Mouse (Mus musculus): ENCODE results near the gene Acad8. TPM values are rescaled to one million over a fixed set of nuclear protein-coding genes. Genes with fewer than 3 reads are reported as not detected.

The Acad8 gene
- total and polyA plus RNA-seq, 3 experiments: 32.0 to 56.3 (median 51.6) TPM

GRCm38 (mm10) chr9:27006866-27007265, 7.5 kb upstream of the Acad8 start:
- Histone ChIP-seq H3K79me2 (replicated peaks; ENCODE audit: control insufficient read depth, insufficient read depth, low read length) (no peaks in the 10 kb centered on the region), H3K4me3 (no peak overlapping the region), H3K27ac (no peak overlapping the region), H3K4me1 (ENCODE audit: control insufficient read depth, insufficient read depth, low read length) (no peaks in the 10 kb centered on the region), H3K36me3 (ENCODE audit: control insufficient read depth, insufficient read depth, low read length) (no peaks in the 10 kb centered on the region), H3K27me3 (ENCODE audit: control insufficient read depth, insufficient read depth, low read length) (no peaks in the 10 kb centered on the region), H3K9ac (ENCODE audit: low read depth, low read length) (no peak overlapping the region)
- intact Hi-C loops (cut with DNase I): no loop called here
- TF ChIP-seq POLR2A (IDR thresholded peaks at IDR 0.05; ENCODE audit: insufficient read depth, low read depth, low read length) (no peak), CTCF (IDR thresholded peaks at IDR 0.05) (0 out of 2 replicates have a peak, but pooled peaks have one; percentile 13)
- DNase-seq: no peak
- 92% methylated on average over 5 of the region's 5 CpGs for WGBS

GRCm38 (mm10) chr9:27005933-27006332, 6.6 kb upstream of the Acad8 start:
- no peak for DNase-seq
- Histone ChIP-seq H3K4me3 (no peak overlapping the region), H3K79me2 (replicated peaks; ENCODE audit: control insufficient read depth, insufficient read depth, low read length) (no peaks in the 10 kb centered on the region), H3K27ac (no peak overlapping the region), H3K4me1 (ENCODE audit: control insufficient read depth, insufficient read depth, low read length) (no peaks in the 10 kb centered on the region), H3K27me3 (ENCODE audit: control insufficient read depth, insufficient read depth, low read length) (no peaks in the 10 kb centered on the region), H3K9ac (ENCODE audit: low read depth, low read length) (no peak overlapping the region), H3K36me3 (ENCODE audit: control insufficient read depth, insufficient read depth, low read length) (no peaks in the 10 kb centered on the region)
- WGBS: 100% methylated on average over 1 of the region's 1 CpGs
- intact Hi-C loops (cut with DNase I): no loop called here
- TF ChIP-seq POLR2A (IDR thresholded peaks at IDR 0.05; ENCODE audit: insufficient read depth, low read depth, low read length): no peak
- TF ChIP-seq CTCF (IDR thresholded peaks at IDR 0.05): no peak
- no peak for TF ChIP-seq EP300 (IDR thresholded peaks at IDR 0.05; ENCODE audit: insufficient read depth, low read depth, low read length)

GRCm38 (mm10) chr9:27005231-27005630, 5.9 kb upstream of the Acad8 start:
- Histone ChIP-seq H3K4me3 (no peak overlapping the region), H3K9ac (ENCODE audit: low read depth, low read length) (no peak overlapping the region), H3K79me2 (replicated peaks; ENCODE audit: control insufficient read depth, insufficient read depth, low read length) (no peaks in the 10 kb centered on the region), H3K36me3 (ENCODE audit: control insufficient read depth, insufficient read depth, low read length) (no peaks in the 10 kb centered on the region), H3K27ac (no peak overlapping the region), H3K4me1 (ENCODE audit: control insufficient read depth, insufficient read depth, low read length) (no peaks in the 10 kb centered on the region), H3K27me3 (ENCODE audit: control insufficient read depth, insufficient read depth, low read length) (no peaks in the 10 kb centered on the region)
- 92% methylated on average over 3 of the region's 3 CpGs for WGBS
- no peak for DNase-seq
- TF ChIP-seq EP300 (IDR thresholded peaks at IDR 0.05; ENCODE audit: insufficient read depth, low read depth, low read length) (no peak), POLR2A (IDR thresholded peaks at IDR 0.05; ENCODE audit: insufficient read depth, low read depth, low read length) (no peak), CTCF (IDR thresholded peaks at IDR 0.05) (no peak)
- intact Hi-C loops (cut with DNase I): no loop called here

GRCm38 (mm10) chr9:26998669-26999460, 501 bp downstream of the Acad8 start:
- TF ChIP-seq EP300 (IDR thresholded peaks at IDR 0.05; ENCODE audit: insufficient read depth, low read depth, low read length) (no peak), POLR2A (IDR thresholded peaks at IDR 0.05; ENCODE audit: insufficient read depth, low read depth, low read length) (no peak), CTCF (IDR thresholded peaks at IDR 0.05) (no peak)
- no peak for DNase-seq
- WGBS: under 1% methylated on average over 29 of the region's 29 CpGs
- Histone ChIP-seq H3K79me2 (replicated peaks; ENCODE audit: control insufficient read depth, insufficient read depth, low read length) (peaks cover 4% of the 10 kb centered on the region), H3K9ac (ENCODE audit: low read depth, low read length) (peak overlapping the region; percentile 81), H3K27me3 (ENCODE audit: control insufficient read depth, insufficient read depth, low read length) (no peaks in the 10 kb centered on the region), H3K36me3 (ENCODE audit: control insufficient read depth, insufficient read depth, low read length) (peaks cover 2% of the 10 kb centered on the region; the same call in 1 of the 2 replicates), H3K4me1 (ENCODE audit: control insufficient read depth, insufficient read depth, low read length) (peaks cover 3% of the 10 kb centered on the region), H3K4me3 (peak overlapping the region; percentile 78), H3K27ac (peak overlapping the region; percentile 92)
- intact Hi-C loops (cut with DNase I): loop anchor here (1.0 kb wide), 1 partner anchor 30 kb away; no protein-coding TSS in a partner anchor

DNA sequence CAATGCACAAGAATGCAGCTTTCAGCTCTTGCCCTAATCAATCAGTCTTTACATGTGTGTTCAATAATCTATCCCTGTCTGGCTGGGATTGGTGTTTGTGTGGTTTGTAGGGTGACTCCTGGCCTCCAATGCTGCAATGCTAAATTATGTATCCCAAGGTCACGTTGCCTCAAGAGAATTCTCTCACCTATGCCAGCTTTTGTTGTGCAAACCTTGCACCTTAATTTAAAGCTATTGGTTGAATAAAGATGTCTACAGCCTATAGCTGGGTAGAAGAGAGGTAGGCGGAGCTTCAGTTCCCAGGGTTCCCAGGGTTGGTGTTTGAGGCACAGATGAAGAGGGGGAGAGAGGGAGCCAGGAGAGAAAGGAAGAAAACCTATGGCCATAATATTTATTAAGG, 1.9 kb downstream of the Acad8 start:
- Histone ChIP-seq H3K9ac (ENCODE audit: low read depth, low read length) (no peak overlapping the region), H3K79me2 (replicated peaks; ENCODE audit: control insufficient read depth, insufficient read depth, low read length) (peaks cover 4% of the 10 kb centered on the region), H3K36me3 (ENCODE audit: control insufficient read depth, insufficient read depth, low read length) (peaks cover 2% of the 10 kb centered on the region; the same call in 1 of the 2 replicates), H3K4me3 (no peak overlapping the region), H3K27me3 (ENCODE audit: control insufficient read depth, insufficient read depth, low read length) (no peaks in the 10 kb centered on the region), H3K27ac (no peak overlapping the region), H3K4me1 (ENCODE audit: control insufficient read depth, insufficient read depth, low read length) (peaks cover 3% of the 10 kb centered on the region)
- 85% methylated on average over 2 of the region's 2 CpGs for WGBS
- TF ChIP-seq POLR2A (IDR thresholded peaks at IDR 0.05; ENCODE audit: insufficient read depth, low read depth, low read length) (no peak), EP300 (IDR thresholded peaks at IDR 0.05; ENCODE audit: insufficient read depth, low read depth, low read length) (no peak), CTCF (IDR thresholded peaks at IDR 0.05) (no peak)
- intact Hi-C loops (cut with DNase I): no loop called here
- DNase-seq: no peak

GRCm38 (mm10) chr9:26997062-26997461, 2.3 kb downstream of the Acad8 start:
- WGBS: 89% methylated on average over 3 of the region's 3 CpGs

More at GRCm38 (mm10) chr9:26997062-26997461, 2.3 kb downstream of the Acad8 start:
- H3K36me3 ChIP-seq (ENCODE audit: control insufficient read depth, insufficient read depth, low read length): peaks cover 2% of the 10 kb centered on the region; the same call in 1 of the 2 replicates
- H3K4me1 ChIP-seq (ENCODE audit: control insufficient read depth, insufficient read depth, low read length): peaks cover 3% of the 10 kb centered on the region
- no peaks in the 10 kb centered on the region for H3K27me3 ChIP-seq (ENCODE audit: control insufficient read depth, insufficient read depth, low read length)
- TF ChIP-seq EP300 (IDR thresholded peaks at IDR 0.05; ENCODE audit: insufficient read depth, low read depth, low read length): no peak
- TF ChIP-seq CTCF (IDR thresholded peaks at IDR 0.05): no peak
- no peak for TF ChIP-seq POLR2A (IDR thresholded peaks at IDR 0.05; ENCODE audit: insufficient read depth, low read depth, low read length)
- no peak overlapping the region for H3K9ac ChIP-seq (ENCODE audit: low read depth, low read length)
- no peak overlapping the region for H3K27ac ChIP-seq
- DNase-seq: no peak
- intact Hi-C loops (cut with DNase I): no loop called here
- no peak overlapping the region for H3K4me3 ChIP-seq
- H3K79me2 ChIP-seq (replicated peaks; ENCODE audit: control insufficient read depth, insufficient read depth, low read length): peaks cover 4% of the 10 kb centered on the region
